27 mouse cellular contexts compared by ENCODE assay signal in the genomic region with DNA sequence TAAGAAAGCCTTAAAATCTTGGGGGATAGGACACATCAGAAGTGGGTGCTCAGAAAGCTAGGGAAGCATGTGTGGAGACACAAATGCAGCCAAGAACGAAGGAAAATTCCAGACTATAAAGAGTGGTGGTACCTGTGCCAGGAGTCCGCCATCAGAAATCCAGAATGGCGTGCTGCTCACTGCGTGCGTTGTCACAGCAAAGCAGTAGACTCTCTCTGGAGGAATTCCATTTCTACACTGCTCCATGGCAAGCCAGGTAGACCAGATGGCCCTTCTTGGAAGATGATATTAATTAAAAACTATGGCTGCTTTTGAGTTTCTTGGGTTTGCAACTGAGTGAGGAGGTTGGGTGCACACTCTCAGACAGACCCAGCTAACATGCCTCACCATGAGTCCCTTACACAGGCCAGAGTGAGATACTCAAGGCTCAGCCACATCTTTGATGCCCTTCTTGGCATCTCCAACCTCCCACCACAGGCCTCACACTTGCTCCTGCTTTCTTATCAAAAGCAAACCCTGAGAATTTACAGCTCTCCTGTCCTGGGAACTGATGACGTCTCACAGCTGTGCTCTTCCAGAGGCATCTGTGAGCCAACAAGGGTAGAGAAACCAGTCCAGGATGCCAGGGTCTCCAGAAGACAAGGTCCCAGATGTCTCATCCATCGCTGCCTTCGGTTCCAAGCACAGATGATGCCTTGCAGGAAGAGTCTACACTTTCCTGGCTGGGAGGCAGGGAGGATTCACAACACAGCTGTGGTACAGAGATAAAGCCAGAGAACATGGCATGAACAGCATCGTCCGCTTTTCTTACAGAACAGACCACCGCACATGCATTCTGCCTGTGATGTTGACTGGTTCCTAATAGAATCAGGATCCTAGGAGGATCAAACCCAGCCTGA.
DNase-seq lines count a peak whose midpoint lies in the region; ATAC-seq lines count a peak whose summit lies in the region.
"Had no signal": no experiment of that assay in that cellular context is flagged by ENCODE, and none has a peak within 500 bp of the region (broad histone marks: within the 10 kb centered on the region; RNA-seq: fewer than 3 reads in every experiment).

No protein-coding gene starts in this region.

- no peaks in the 10 kb centered on the region for H3K27me3 ChIP-seq in neural tube, embryonic 13.5 days
- no peaks in the 10 kb centered on the region for H3K27me3 ChIP-seq in limb, embryonic 15.5 days
- no peaks in the 10 kb centered on the region for H3K27me3 ChIP-seq in midbrain, embryonic 11.5 days (ENCODE audit: control insufficient read depth, insufficient read depth, low read length)
- H3K27me3 ChIP-seq: CH12.LX; heart, embryonic 12.5 days; midbrain, embryonic 12.5 days had no signal

- WGBS in neural tube, embryonic 13.5 days, result 92% methylated on average over 11 of the region's 11 CpGs
- 93% methylated on average over 11 of the region's 11 CpGs for WGBS in limb, embryonic 15.5 days
- WGBS in midbrain, embryonic 11.5 days, result 94% methylated on average over 11 of the region's 11 CpGs

- peak; percentile 20; the same call in 1 of the 2 replicates for ATAC-seq in frontal cortex, adult (ENCODE audit: low TSS enrichment)
- ATAC-seq in neural tube, embryonic 13.5 days (ENCODE audit: low read depth), result no peak
- ATAC-seq in limb, embryonic 15.5 days (ENCODE audit: insufficient number of reproducible peaks, low FRiP score, low TSS enrichment, low read depth), result no peak
- ATAC-seq in midbrain, embryonic 11.5 days (ENCODE audit: low FRiP score), result no peak
- ATAC-seq: hindbrain, postnatal 0 days; intestine, embryonic 16.5 days had no signal

- peaks cover 31% of the 10 kb centered on the region for H3K36me3 ChIP-seq in neural tube, embryonic 13.5 days
- H3K36me3 ChIP-seq in limb, embryonic 15.5 days, result no peaks in the 10 kb centered on the region
- H3K36me3 ChIP-seq in midbrain, embryonic 11.5 days (ENCODE audit: control insufficient read depth, insufficient read depth, low read length), result no peaks in the 10 kb centered on the region
- H3K36me3 ChIP-seq: G1E; heart, embryonic 12.5 days had no signal

- H3K27ac ChIP-seq in neural tube, embryonic 13.5 days (replicated peaks), result peak overlapping the region; percentile 77
- 0 out of 2 replicates have a peak overlapping the region, but pooled peaks have one; percentile 73 for H3K27ac ChIP-seq in limb, embryonic 15.5 days
- H3K27ac ChIP-seq in midbrain, embryonic 11.5 days (ENCODE audit: low read depth, low read length), result no peak overlapping the region
- H3K27ac ChIP-seq: hindbrain, postnatal 0 days; midbrain, embryonic 12.5 days had no signal

- H3K4me1 ChIP-seq in neural tube, embryonic 13.5 days (replicated peaks), result peaks cover 28% of the 10 kb centered on the region
- H3K4me1 ChIP-seq in limb, embryonic 15.5 days, result peaks cover 47% of the 10 kb centered on the region
- H3K4me1 ChIP-seq in midbrain, embryonic 11.5 days (ENCODE audit: control insufficient read depth, insufficient read depth, low read length), result peaks cover 9% of the 10 kb centered on the region

- no peak overlapping the region for H3K4me2 ChIP-seq in neural tube, embryonic 13.5 days
- H3K4me2 ChIP-seq in limb, embryonic 15.5 days, result no peak overlapping the region
- H3K4me2 ChIP-seq in midbrain, embryonic 11.5 days, result no peak overlapping the region
- H3K4me2 ChIP-seq: heart, embryonic 12.5 days; midbrain, embryonic 12.5 days had no signal

- no peak for DNase-seq in frontal cortex, postnatal 14 days (ENCODE audit: low spot score in 2 of 2)
- DNase-seq in neural tube, embryonic 10.5 days (ENCODE audit: extremely low spot score, low spot score), result no peak
- no peak for DNase-seq in midbrain, embryonic 11.5 days (ENCODE audit: low spot score, missing footprints)
- DNase-seq in adrenal gland, adult (ENCODE audit: inconsistent age in 2 of 2, low spot score in 1 of 2), result no peak
- DNase-seq: adrenal gland, postnatal 10 days; B cell, adult 2 months; cerebellum, adult 9-10 months; gastrocnemius, postnatal 25 days; heart, adult 18-20 months; heart, postnatal 10 days; kidney, adult 9 months; kidney, postnatal 36 days; lung, adult 18-20 months; lung, postnatal 10 days; right cerebral cortex, postnatal 25 days; thymus, postnatal 25 days had no signal

- no peak overlapping the region for H3K4me3 ChIP-seq in neural tube, embryonic 13.5 days
- H3K4me3 ChIP-seq in limb, embryonic 15.5 days, result no peak overlapping the region
- H3K4me3 ChIP-seq in midbrain, embryonic 11.5 days (ENCODE audit: low read depth, low read length), result no peak overlapping the region
- H3K4me3 ChIP-seq: embryonic facial prominence, embryonic 10.5 days; heart, embryonic 12.5 days; hindbrain, embryonic 10.5 days; midbrain, embryonic 12.5 days had no signal

- H3K9ac ChIP-seq in neural tube, embryonic 13.5 days, result no peak overlapping the region
- no peak overlapping the region for H3K9ac ChIP-seq in limb, embryonic 15.5 days
- H3K9ac ChIP-seq in midbrain, embryonic 11.5 days (ENCODE audit: low read length), result no peak overlapping the region
- H3K9ac ChIP-seq: heart, embryonic 12.5 days; midbrain, embryonic 12.5 days had no signal

- H3K9me3 ChIP-seq in neural tube, embryonic 13.5 days, result no peaks in the 10 kb centered on the region
- H3K9me3 ChIP-seq in limb, embryonic 15.5 days, result no peaks in the 10 kb centered on the region
- H3K9me3 ChIP-seq in midbrain, embryonic 11.5 days (ENCODE audit: control insufficient read depth, low read length), result no peaks in the 10 kb centered on the region
- H3K9me3 ChIP-seq: embryonic facial prominence, embryonic 10.5 days; G1E; heart, embryonic 12.5 days; midbrain, embryonic 12.5 days had no signal
